Mouse (Mus musculus) mesoderm, embryonic 11.5 days (tissue): ENCODE measurements around the gene Retreg2.

Experiments used
- DNase-seq: peaks from one replicate; pipeline ENCODE4 v3.0.0-alpha.2; 2012; ENCODE audit warnings: low read depth, low spot score

The Retreg2 gene

DNA sequence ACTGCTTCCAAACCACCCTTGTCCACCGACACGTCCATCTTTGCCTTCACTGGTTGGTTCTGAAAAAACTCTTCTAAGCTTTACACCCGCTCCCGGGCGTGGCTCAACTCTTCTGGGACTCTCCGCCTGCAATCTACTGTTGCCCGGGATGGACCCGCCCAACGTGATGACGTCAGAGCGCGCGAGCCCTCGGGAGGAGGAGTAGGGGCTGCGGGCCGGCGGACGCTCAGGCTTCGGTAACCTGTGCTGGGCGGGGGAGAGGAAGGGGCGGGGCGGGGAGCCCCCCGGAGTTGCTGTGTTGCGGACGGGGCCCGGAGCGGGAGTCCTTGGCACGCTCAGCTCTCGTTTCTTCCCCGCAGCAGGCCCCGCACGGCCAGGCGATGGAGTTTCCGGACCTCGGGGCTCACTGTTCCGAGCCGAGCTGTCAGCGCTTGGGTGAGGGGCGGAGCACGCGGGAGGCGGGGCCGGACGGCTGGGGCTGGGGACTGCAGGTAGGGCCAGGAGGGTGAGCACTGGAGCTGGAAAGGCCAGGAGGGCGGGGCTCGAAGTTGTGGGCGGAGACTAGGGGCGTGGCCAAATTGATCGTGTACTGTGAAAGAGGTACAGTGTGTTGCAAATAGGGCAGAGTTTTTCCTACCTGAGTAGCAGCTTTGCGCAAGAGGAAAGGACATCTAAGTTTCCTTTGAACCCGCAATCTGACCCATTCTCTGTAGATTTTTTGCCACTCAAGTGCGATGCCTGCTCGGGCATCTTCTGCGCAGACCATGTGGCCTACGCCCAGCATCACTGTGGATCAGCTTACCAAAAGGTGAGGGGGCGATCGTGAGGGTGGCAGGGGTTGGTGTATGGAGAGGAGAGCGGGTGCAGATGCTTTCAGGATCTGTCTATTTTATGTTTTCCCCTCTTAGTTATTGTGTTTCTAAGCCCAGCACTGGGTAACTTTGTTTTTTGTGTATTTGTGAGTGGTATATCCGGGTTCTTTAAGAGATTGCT, 26.2 kb downstream of the Retreg2 start, which contains the start of gene Zfand2b:
Gene Zfand2b (plus strand): TSS at position 175 of the 993 bp plus-strand sequence.
- DNase-seq = peak; percentile 96

- no peak for DNase-seq
Observed at GRCm38 (mm10) chr1:75179334-75180104, 36.9 kb downstream of the Retreg2 start.

DNA sequence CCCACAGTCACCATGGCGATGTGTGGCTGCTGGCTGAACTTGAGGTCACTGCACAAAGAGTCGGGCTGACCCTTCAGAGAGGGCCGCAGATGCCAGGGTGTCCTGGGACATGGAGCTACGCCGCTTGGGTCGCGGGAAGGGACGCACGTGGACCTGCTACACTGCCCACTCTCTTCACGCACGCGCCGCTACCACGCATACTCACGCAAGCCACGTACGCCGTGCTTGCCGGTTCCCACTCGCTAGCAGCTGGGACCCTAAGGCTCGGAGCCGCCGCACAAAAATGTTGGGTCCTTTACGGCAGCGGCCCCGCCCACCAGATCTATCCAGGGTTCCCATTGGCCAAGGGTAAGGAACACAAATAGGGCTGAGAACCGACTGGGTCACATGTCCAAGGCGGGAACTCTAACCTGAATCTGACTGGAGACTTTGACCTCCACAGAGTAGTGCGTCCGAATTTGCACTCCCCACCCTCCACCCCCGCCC, 37.6 kb downstream of the Retreg2 start, which contains the start of gene Abcb6:
Gene Abcb6 (minus strand): TSS at position 288 of the 486 bp plus-strand sequence.
- peak; percentile 89 for DNase-seq

DNA sequence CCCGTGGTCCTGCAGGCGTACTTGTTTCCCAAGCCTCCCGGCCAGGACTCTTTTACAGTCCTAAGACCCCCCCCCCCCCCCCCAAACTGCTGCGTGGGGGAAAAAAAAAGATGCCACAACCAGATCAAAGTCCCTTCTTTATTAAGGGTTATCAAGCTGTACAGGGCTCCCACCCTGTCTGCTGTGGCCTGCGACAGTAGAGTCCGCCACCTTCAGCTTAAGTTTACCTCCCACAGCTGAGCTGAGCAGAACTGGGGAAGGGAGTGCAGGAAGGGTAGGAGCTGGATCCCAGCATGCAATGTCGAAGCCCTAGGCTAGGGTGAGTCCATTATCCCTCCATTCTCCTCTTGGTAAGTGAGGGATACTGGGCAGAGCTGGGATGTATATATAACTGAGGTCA, 38.2 kb downstream of the Retreg2 start:
- no peak for DNase-seq

DNA sequence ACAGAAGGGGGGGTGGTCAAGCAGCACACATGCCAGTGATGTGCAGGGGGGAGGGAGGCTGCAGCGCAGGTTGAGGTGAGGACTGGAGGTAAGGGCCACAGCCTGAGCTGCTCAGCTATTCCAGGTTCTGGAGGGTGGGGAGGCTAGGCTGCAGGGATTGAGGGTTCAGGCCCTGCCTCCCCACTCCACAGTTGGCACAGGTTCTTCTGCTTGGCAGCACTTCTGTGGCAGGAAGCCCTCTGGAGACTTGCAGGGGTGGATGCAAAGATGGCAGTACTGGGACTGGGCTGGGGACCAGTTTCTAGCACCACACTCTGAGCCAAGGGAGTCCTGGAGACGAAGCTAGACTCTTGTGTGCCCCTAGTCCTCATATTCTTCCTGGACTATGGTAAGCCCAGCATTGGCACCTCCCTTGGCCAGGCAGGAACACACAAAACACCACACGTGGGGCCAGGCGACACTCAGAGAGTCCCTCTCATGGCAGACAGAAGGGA, 38.8 kb downstream of the Retreg2 start:
- no peak for DNase-seq

DNA sequence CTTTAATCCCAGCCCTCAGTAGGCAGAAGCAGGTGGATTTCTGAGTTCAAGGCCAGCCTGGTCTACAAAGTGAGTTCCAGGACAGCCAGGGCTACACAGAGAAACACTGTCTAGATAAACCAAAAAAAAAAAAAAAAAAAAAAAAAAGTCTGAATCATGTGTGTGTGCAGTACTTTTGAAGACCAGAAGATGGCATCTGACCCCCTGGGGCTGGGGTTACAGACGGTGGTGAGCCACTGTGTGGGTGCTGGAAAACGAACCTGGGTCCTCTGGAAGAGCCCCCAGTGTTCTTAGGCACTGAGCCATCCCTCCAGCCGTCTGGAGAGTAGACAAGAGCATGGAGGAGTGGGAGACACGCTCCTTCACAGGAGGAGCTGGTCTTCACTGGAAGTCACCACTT, 39.6 kb downstream of the Retreg2 start:
- DNase-seq = no peak

DNA sequence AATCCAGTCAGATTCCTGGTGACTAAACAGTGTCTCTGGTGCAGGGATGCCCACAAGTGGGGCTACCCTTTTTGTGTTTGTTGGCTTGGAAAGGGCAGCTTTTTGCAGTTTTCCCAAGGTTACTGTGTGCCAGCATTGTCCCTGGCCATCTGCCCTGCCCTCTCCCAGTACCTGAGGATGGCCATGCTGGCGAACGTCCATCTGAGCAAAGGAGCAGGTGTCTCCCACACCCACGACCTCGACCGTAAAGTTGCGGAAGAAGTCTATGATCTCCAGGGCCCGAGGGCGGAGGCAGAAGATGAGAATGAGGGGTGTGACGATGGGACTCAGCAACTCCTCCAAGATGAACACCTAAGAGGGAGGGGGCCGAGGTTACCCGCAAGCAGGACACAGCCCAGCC, 42.9 kb downstream of the Retreg2 start:
- DNase-seq = no peak

GRCm38 (mm10) chr1:75187126-75187525, 44.5 kb downstream of the Retreg2 start:
- DNase-seq = no peak

DNA sequence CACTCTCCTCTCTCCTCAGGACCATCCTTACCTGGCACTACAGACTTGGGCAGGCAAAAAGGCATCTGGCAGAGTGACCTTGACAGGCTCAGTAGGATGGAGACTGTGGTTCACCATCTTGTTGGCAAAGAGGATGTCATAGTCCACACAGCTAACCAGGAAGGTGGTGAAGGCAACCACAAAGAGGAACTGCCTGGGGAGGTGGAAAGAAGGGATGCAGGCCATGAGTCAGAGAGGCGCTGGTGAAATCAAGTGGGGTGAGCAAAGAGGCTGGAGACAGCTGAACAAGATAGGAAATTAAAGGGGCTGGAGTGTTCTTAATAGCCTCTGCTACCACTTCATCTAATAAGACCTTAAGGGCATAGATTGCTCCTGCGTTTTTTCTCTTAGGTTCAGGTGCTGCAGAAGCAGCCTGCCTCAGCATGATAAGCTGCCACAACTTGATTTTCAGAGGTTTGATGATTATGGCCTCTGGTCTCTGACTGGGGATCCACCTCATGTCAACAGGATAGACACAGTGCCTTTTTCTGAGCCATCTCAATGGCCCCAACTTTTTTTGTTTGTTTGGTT, 45.4 kb downstream of the Retreg2 start:
- DNase-seq = no peak

GRCm38 (mm10) chr1:75190577-75190976, 48.0 kb downstream of the Retreg2 start:
- no peak for DNase-seq

DNA sequence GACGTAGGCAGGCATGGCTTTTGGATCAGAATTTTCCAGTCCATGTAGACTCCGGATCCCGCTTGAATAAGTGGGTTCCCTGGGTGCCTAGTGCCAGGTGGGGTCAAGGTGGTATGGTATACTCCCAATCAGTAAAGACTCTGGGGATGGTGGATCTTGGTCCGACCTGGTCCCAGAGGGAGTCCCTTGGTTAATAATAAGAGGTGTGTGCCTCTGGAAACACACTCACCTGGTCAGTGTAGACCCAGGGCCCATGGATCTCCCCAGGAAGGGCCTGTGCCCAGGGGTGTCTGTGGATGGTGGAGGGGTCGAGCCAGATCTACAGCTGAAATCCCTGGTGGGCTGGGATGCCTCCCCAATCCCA, 48.7 kb downstream of the Retreg2 start:
- DNase-seq = no peak

- DNase-seq = peak; percentile 98
Observed at GRCm38 (mm10) chr1:75191622-75192402, 49.2 kb downstream of the Retreg2 start, which contains the start of the genes Ankzf1 and Atg9a. Gene Ankzf1 (plus strand): TSS chr1:75192151. Gene Atg9a (minus strand): TSS chr1:75192196.

DNA sequence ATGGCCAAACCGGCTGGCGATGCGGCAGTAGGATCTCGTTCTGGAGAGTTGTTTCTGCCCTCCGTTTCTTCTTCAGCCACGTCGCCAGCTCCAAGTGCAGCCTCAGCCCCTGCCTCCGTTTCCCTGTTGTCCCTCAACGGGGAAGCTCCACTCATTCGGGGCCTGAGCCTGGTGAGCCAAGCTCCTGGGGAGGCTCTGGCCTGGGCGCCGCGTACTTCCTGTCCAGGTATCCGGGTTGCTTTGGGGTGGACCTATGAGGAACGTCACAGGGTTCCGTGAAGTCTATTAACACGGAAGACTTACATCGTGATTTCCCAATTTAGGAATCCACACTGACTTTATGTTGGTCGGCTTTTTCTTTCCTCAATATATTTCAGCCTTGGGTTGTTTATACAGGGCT, 49.9 kb downstream of the Retreg2 start:
- DNase-seq = no peak
